Mouse (Mus musculus): ENCODE measurements around the gene Zfyve28.
A peak's percentile ranks its signal among the peaks of the same experiment; 100 is the strongest.

DNA sequence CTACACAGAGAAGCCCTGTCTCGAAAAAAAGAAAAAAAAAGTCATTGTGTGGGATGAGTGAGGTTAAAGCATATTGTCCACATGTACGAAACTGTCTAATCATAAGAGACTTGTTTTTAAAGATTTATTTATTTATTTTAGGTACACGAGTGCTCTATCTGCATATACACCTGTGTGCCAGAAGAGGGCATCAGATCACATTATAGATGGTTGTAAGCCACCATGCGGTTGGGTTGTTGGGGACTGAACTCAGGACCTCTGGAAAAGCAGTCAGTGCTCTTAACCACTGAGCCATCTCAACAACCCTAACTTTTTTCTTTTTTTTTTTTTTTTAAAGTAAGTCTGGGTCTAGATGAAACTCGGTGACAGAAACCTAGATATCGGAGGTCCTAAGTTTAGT, 5.1 kb upstream of the Zfyve28 start:
- peak; percentile 46 for TF ChIP-seq CTCF (IDR thresholded peaks at IDR 0.05; ENCODE audit: low read depth)
- no peak for TF ChIP-seq EP300 (optimal IDR thresholded peaks at IDR 0.05)
